Mouse (Mus musculus) stomach, embryonic 14.5 days (tissue): ENCODE measurements around the gene Cdca3. TPM values are rescaled to one million over a fixed set of nuclear protein-coding genes. Genes with fewer than 3 reads are reported as not detected.

Source experiments
- ATAC-seq: fragments of 200-750 bp; cut with Nextera tagmentation; 2 replicates; pipeline ENCODE4 v1.8.0; 2017; ENCODE audit warnings: low read depth, moderate TSS enrichment; ENCODE audit not compliant: insufficient number of reproducible peaks, insufficient read depth, low FRiP score
- H3K27ac ChIP-seq: fragments of 300-500 bp; sonication (generic); 2 replicates; pipeline ENCODE4 v1.5.1; 2014; ENCODE audit warnings: mild to moderate bottlenecking, low read length, moderate library complexity, mixed read lengths
- H3K27me3 ChIP-seq: fragments of 300-500 bp; sonication (generic); 2 replicates; pipeline ENCODE4 v1.6.1; 2014; ENCODE audit warnings: low read length, control low read depth, mixed read lengths; ENCODE audit not compliant: control insufficient read depth, insufficient read depth
- H3K36me3 ChIP-seq: fragments of 300-500 bp; sonication (generic); 2 replicates; pipeline ENCODE4 v1.6.1; 2014; ENCODE audit warnings: mild to moderate bottlenecking, control low read depth, low read length, moderate library complexity, mixed read lengths; ENCODE audit not compliant: control insufficient read depth, insufficient read depth
- H3K4me1 ChIP-seq: fragments of 300-500 bp; sonication (generic); 2 replicates; pipeline ENCODE4 v1.6.1; 2014; ENCODE audit warnings: low read length, control low read depth, mixed read lengths; ENCODE audit not compliant: control insufficient read depth, insufficient read depth
- H3K4me2 ChIP-seq: fragments of 300-500 bp; sonication (generic); replicated peaks from 2 replicates; pipeline ENCODE4 v1.6.1; 2014; ENCODE audit warnings: low read depth, low read length, control low read depth
- H3K4me3 ChIP-seq: fragments of 300-500 bp; sonication (generic); 2 replicates; pipeline ENCODE4 v1.5.1; 2014; ENCODE audit warnings: low read depth, low read length, control low read depth
- H3K9ac ChIP-seq: fragments of 300-500 bp; sonication (generic); replicated peaks from 2 replicates; pipeline ENCODE4 v1.6.1; 2014; ENCODE audit warnings: low read depth, mild to moderate bottlenecking, control low read depth, low read length, moderate library complexity, mixed read lengths
- H3K9me3 ChIP-seq: fragments of 300-500 bp; sonication (generic); 2 replicates; pipeline ENCODE4 v1.6.1; 2016; ENCODE audit warnings: low read depth, low read length, control low read depth; ENCODE audit not compliant: control insufficient read depth
- WGBS: fragments of 180-500 bp; shearing (Covaris S2); extraction: QIAGEN DNeasy Blood & Tissue Kit; methylation state at CpG from one replicate; pipeline ENCODE4 v1.1.7; 2014; 5-methylcytosine and 5-hydroxymethylcytosine counted together
- polyA plus RNA-seq: library from polyadenylated mRNA; unstranded; fragments of >200 nt; fragmentation: Nextera tagmentation; extraction: Ambion mirVana; gene quantifications from 2 replicates; pipeline ENCODE4 v1.2.1, GENCODE M21; 2014

Cdca3 gene
- polyA plus RNA-seq, 1 experiment from 2014 or later: 163 TPM

DNA sequence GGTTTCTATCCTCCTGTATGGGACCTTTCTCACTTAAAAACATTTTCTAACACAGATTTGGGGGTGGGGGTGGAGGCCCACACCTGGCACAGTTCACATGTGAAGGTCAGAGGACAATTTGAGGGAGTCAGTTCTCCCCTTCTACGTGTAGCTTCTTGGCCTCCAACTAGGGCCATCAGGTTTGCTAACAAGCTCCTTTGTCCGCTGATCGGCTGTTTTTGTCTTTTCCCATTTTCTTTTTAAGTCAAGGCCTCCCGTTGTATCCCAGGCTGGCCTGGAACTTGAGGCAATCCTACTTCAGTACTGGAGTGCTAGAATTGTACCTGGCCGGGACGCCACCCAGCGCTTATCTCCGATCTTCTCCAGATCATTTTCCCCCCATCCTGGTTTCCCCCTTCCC is 2.3 kb downstream of the Cdca3 start:
- no peak overlapping the region for H3K4me2 ChIP-seq
- no peaks in the 10 kb centered on the region for H3K9me3 ChIP-seq
- no peak overlapping the region for H3K9ac ChIP-seq
- no peak for ATAC-seq
- no peak overlapping the region for H3K27ac ChIP-seq
- H3K36me3 ChIP-seq: peaks cover 20% of the 10 kb centered on the region
- WGBS: 91% methylated on average over 8 of the region's 8 CpGs
- H3K27me3 ChIP-seq: no peaks in the 10 kb centered on the region
- no peak overlapping the region for H3K4me3 ChIP-seq
- peaks cover 6% of the 10 kb centered on the region; the same call in 1 of the 2 replicates for H3K4me1 ChIP-seq

DNA sequence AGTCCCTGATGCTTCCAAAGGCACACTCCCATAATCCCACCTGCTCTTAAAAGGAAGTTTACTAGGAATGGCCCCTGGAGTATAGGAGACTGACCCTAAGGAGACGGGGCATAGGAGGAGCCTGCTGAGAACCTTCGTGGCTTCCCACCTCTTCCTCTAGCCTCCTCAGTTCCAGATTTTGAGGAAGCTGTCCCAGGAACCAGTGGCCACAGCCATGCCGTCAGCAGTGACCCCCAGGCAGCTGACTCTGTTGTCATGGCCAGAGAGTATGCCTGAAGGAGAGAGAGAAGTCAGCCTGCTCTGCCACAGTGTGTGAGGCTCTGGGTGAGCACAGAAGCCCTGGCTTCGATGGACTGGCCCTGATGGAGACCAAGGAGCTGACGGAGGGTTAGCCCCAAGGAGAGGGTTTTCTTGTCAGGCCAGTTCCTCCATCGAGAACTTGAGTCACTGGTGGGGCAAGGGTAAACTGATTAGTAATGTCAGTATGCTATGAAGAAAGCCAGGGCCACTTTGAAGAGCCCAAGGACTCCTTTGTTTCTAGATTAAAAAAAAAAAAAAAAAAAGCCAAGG is 5.2 kb downstream of the Cdca3 start:
- ATAC-seq: no peak
- H3K4me2 ChIP-seq: no peak overlapping the region
- H3K9ac ChIP-seq: no peak overlapping the region
- H3K4me3 ChIP-seq: no peak overlapping the region
- H3K27me3 ChIP-seq: no peaks in the 10 kb centered on the region
- H3K4me1 ChIP-seq: peaks cover 8% of the 10 kb centered on the region
- no peaks in the 10 kb centered on the region for H3K9me3 ChIP-seq
- 73% methylated on average over 6 of the region's 6 CpGs for WGBS
- peaks cover 20% of the 10 kb centered on the region for H3K36me3 ChIP-seq
- H3K27ac ChIP-seq: no peak overlapping the region

DNA sequence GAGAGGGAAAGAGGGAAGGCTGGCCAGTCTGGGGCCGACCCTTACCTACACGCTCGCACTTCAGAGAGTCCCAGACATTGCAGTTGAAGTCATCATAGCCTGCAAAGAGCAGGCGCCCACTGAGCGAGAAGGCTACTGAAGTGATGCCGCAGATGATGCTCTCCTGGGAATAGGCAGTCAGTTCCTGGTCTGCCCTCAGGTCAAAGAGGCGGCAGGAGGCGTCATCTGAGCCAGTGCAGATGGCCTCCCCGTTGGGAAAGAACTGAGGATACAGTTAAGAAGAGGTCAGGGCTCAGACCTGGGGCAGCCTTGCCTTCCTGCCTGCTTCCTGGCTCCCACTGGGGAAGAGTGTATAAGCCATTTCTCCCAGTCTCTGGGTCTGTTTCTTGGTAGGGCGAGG is 6.2 kb downstream of the Cdca3 start:
- Histone ChIP-seq H3K27ac (no peak overlapping the region), H3K4me3 (no peak overlapping the region), H3K9ac (no peak overlapping the region), H3K27me3 (no peaks in the 10 kb centered on the region), H3K9me3 (no peaks in the 10 kb centered on the region), H3K36me3 (peaks cover 20% of the 10 kb centered on the region), H3K4me1 (peaks cover 18% of the 10 kb centered on the region), H3K4me2 (no peak overlapping the region)
- ATAC-seq: no peak
- WGBS: 61% methylated on average over 10 of the region's 10 CpGs

DNA sequence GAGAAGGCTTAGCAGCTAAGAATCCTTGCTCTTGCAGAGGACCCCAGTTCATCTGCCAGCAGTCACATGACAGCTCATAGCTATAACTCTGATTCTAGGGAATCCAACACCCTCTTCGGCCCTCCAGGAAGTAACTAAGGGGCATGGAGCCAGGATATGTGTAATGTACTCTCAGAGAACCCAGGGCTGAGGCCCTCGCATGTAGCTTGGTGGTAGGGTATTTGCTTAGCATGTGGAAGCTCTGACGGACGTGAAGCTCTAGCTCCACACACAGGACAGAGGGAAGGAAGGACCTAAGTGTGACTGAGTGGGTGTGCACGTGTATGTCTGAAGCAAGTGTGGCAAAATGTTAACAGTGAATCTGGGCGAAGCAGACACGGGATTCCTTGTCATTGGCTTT is 7.1 kb downstream of the Cdca3 start:
- Histone ChIP-seq H3K4me2 (no peak overlapping the region), H3K4me1 (peaks cover 18% of the 10 kb centered on the region), H3K36me3 (peaks cover 20% of the 10 kb centered on the region), H3K9ac (no peak overlapping the region), H3K9me3 (no peaks in the 10 kb centered on the region), H3K4me3 (no peak overlapping the region), H3K27me3 (no peaks in the 10 kb centered on the region), H3K27ac (no peak overlapping the region)
- 75% methylated on average over 7 of the region's 7 CpGs for WGBS
- ATAC-seq: no peak

DNA sequence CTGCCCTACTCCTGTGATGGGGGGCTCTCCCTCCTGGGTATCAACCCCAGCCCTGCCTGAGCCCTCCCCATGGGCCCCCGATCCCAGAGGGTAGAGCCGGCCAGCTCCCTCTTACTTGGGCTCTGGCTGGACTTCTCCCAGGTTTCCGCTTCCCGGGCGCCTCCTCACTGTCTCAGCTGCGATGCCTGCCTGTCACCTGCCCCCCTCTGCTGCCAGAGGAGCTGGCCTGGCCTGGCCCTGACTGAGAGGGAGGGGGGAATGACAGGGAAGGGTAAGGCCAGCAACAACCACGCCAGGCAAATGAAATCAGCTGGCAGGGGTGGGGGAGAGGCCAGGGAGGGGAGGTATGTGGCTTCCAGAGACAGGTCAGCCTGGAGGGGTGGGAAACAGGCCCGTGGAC is 10.5 kb downstream of the Cdca3 start:
- no peak overlapping the region; the same call in 1 of the 2 replicates for H3K9ac ChIP-seq
- 0 out of 2 replicates have a peak, but pooled peaks have one; percentile 2 for ATAC-seq

DNA sequence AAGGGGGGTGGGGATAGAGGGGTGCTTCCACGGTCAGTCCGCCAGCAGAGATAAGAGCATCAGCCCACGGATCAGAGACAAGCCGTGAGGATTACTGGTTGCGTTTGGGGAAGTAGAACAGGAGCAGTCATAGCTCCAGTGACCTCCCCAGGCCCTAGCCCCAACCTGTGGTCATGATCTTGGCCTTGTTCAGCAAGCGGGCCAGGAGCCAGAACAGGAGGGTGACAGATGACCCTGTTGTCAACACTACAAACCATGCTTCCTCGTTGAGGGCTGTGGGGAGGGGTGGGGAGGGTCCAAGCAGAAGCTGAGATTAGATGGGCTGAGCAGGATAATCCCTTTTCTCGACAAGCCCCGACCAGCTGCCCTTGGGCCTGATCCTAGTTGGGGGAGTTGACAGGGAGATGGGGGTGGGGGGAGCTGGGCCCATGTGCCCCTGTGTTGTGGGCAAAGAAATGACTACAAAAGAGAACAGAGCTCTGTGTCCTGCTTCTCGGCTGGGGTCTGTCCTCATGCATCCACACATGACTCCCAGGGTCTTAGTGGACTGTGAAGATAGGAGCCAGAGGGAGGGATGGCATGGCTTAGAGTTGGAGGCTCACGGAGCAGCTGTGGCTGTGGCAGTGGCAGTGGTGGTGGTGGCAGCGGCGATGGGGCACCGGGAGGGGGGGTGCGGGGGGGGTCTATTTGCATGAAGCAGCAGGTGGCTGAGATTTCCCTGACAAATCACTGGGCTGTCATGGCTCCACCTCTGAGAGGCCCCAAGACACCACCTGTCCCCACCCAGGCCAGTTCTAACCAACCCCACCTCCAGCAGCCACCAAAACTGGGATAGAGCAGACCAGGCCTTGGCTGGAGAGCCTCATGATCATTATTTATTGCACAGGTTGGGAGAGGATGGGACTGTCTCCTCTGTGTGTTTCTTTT is 11.2 kb downstream of the Cdca3 start, which contains the start of gene Gnb3:
Gene Gnb3, minus strand, starts transcription at position 35 of the 927 bp plus-strand sequence.
- ATAC-seq: no peak
- WGBS: 25% methylated on average over 15 of the region's 15 CpGs
- no peak within 1 kb of the TSS for H3K4me2 ChIP-seq
- no peaks in the 10 kb centered on the region; the same call in 1 of the 2 replicates for H3K36me3 ChIP-seq
- H3K9me3 ChIP-seq: no peaks in the 10 kb centered on the region
- H3K9ac ChIP-seq: no peak within 1 kb of the TSS; the same call in 1 of the 2 replicates
- no peaks in the 10 kb centered on the region for H3K27me3 ChIP-seq
- H3K4me3 ChIP-seq: no peak within 1 kb of the TSS
- H3K4me1 ChIP-seq: peaks cover 18% of the 10 kb centered on the region
- no peak within 1 kb of the TSS for H3K27ac ChIP-seq

More for the DNA sequence above, 10.5 kb downstream of the Cdca3 start:
- H3K9me3 ChIP-seq: no peaks in the 10 kb centered on the region
- H3K27me3 ChIP-seq: no peaks in the 10 kb centered on the region
- WGBS: 10% methylated on average over 8 of the region's 8 CpGs
- no peak overlapping the region for H3K4me3 ChIP-seq
- H3K36me3 ChIP-seq: no peaks in the 10 kb centered on the region; the same call in 1 of the 2 replicates
- H3K4me2 ChIP-seq: no peak overlapping the region
- no peak overlapping the region for H3K27ac ChIP-seq
- peaks cover 18% of the 10 kb centered on the region for H3K4me1 ChIP-seq

DNA sequence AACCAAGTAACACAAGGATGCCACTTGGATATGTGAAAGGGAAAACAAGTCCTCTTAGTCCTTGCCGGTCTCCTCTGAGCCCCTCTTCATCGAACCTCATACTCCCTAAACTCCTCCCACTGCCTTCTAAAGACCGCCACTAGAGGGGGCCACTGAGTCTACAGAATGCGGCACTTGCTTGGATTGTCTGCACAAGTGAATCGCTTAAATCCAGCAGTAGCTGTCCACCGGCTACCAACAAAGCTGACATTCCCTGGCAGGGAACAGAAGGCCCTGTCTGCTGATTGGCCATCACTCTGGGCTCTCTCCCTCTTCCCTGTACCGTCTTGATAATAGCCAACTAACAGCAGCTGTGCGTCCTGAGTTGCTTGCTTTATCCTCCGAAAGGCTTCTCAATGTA is 18.0 kb downstream of the Cdca3 start:
- Histone ChIP-seq H3K4me2 (no peak overlapping the region), H3K36me3 (peaks cover 5% of the 10 kb centered on the region; the same call in 1 of the 2 replicates), H3K27ac (no peak overlapping the region), H3K9ac (no peak overlapping the region), H3K4me3 (no peak overlapping the region), H3K4me1 (no peaks in the 10 kb centered on the region), H3K9me3 (no peaks in the 10 kb centered on the region), H3K27me3 (no peaks in the 10 kb centered on the region)
- ATAC-seq: peak; percentile 60; the same call in 1 of the 2 replicates
- WGBS: 10% methylated on average over 9 of the region's 9 CpGs

DNA sequence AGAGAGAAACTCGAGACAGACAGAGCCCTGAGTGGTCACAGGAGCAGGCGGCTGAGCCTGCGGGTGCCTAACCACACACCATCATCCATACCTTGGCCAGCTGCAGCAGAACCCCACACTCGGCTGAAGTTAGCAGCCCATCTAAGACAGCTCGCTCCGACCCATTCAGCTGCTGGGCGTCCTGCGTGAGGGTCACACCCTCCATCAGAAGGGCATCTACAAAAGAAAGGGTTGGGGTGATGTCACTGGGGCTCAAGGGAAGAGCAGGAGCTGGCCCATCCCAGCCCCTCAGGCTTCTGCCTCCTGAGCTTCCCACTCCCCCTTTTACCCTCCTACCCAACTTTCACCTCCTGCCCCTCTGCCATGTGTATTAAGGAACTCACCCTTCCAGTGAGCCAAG is 21.2 kb downstream of the Cdca3 start:
- Histone ChIP-seq H3K4me3 (no peak overlapping the region), H3K4me1 (0 out of 2 replicates have a peak, but pooled peaks cover 4% of the 10 kb centered on the region), H3K4me2 (no peak overlapping the region), H3K36me3 (peaks cover 5% of the 10 kb centered on the region), H3K27ac (no peak overlapping the region), H3K9me3 (no peaks in the 10 kb centered on the region), H3K9ac (no peak overlapping the region), H3K27me3 (no peaks in the 10 kb centered on the region)
- WGBS: 48% methylated on average over 8 of the region's 8 CpGs
- no peak for ATAC-seq
